Mouse (Mus musculus): ENCODE results near the gene Marcks.

- TF ChIP-seq CTCF (IDR thresholded peaks at IDR 0.05; ENCODE audit: low read depth, low read length) (no peak), POLR2A (IDR thresholded peaks at IDR 0.05; ENCODE audit: borderline replicate concordance, low read depth, low read length) (no peak)
Measured at GRCm38 (mm10) chr10:37111432-37111831, 27.3 kb downstream of the Marcks start.

Data from bone marrow macrophage, adult 2 months (primary cell).